Mouse (Mus musculus) bone marrow, adult 2 months (tissue): ENCODE measurements at regions not wholly inside any gene's neighbourhood (a gene's known extent, or its start where the extent isn't known, plus 50 kb on each side); places are given as distances from the start of the nearest gene placed in this dataset.

Experiments used
- CTCF ChIP-seq: fragments of 200-500 bp; IDR thresholded peaks from 2 replicates; pipeline ENCODE4 v1.5.1; 2011; ENCODE audit warnings: low read length, control low read depth; ENCODE audit not compliant: control insufficient read depth, insufficient read depth
- POLR2A ChIP-seq: fragments of 200-500 bp; IDR thresholded peaks from 2 replicates; pipeline ENCODE4 v1.6.1; 2011; ENCODE audit warnings: low read depth, mild to moderate bottlenecking, control low read depth, low read length, borderline replicate concordance; ENCODE audit not compliant: control insufficient read depth

GRCm38 (mm10) chr12:71768890-71769289 is 62.0 kb upstream of the Daam1 start:
- TF ChIP-seq CTCF (no peak), POLR2A (no peak)
